Mouse (Mus musculus): ENCODE results near the gene Samd4b. TPM values are rescaled to one million over a fixed set of nuclear protein-coding genes. Genes with fewer than 3 reads are reported as not detected.

The Samd4b gene
- polyA plus RNA-seq, 1 experiment: 118 TPM

GRCm38 (mm10) chr7:28596436-28597276 is 1.3 kb downstream of the Samd4b start:
- no peak for TF ChIP-seq GATA1 (IDR thresholded peaks at IDR 0.05; ENCODE audit: low read length)

GRCm38 (mm10) chr7:28595751-28596435 is 2.1 kb downstream of the Samd4b start:
- TF ChIP-seq GATA1 (IDR thresholded peaks at IDR 0.05; ENCODE audit: low read length): no peak

GRCm38 (mm10) chr7:28593206-28594111 is 4.5 kb downstream of the Samd4b start:
- no peak for TF ChIP-seq GATA1 (IDR thresholded peaks at IDR 0.05; ENCODE audit: low read length)

GRCm38 (mm10) chr7:28591862-28592261 is 6.1 kb downstream of the Samd4b start:
- no peak for TF ChIP-seq GATA1 (IDR thresholded peaks at IDR 0.05; ENCODE audit: low read length)

GRCm38 (mm10) chr7:28587644-28588043 is 10.3 kb downstream of the Samd4b start:
- TF ChIP-seq GATA1 (IDR thresholded peaks at IDR 0.05; ENCODE audit: low read length): no peak

- TF ChIP-seq GATA1 (IDR thresholded peaks at IDR 0.05; ENCODE audit: low read length): no peak
Observed at GRCm38 (mm10) chr7:28586663-28587411, 11.1 kb downstream of the Samd4b start.

GRCm38 (mm10) chr7:28585001-28585400 is 12.9 kb downstream of the Samd4b start:
- no peak for TF ChIP-seq GATA1 (IDR thresholded peaks at IDR 0.05; ENCODE audit: low read length)

- TF ChIP-seq GATA1 (IDR thresholded peaks at IDR 0.05; ENCODE audit: low read length): no peak
Observed at GRCm38 (mm10) chr7:28584468-28584867, 13.5 kb downstream of the Samd4b start.

GRCm38 (mm10) chr7:28583570-28584344 is 14.2 kb downstream of the Samd4b start:
- TF ChIP-seq GATA1 (IDR thresholded peaks at IDR 0.05; ENCODE audit: low read length): no peak

GRCm38 (mm10) chr7:28582841-28583240 is 15.1 kb downstream of the Samd4b start:
- peak; percentile 88 for TF ChIP-seq GATA1 (IDR thresholded peaks at IDR 0.05; ENCODE audit: low read length)

- peak; percentile 40 for TF ChIP-seq GATA1 (IDR thresholded peaks at IDR 0.05; ENCODE audit: low read length)
Observed at GRCm38 (mm10) chr7:28581721-28582120, 16.2 kb downstream of the Samd4b start.

- TF ChIP-seq GATA1 (IDR thresholded peaks at IDR 0.05; ENCODE audit: low read length): no peak
Observed at GRCm38 (mm10) chr7:28579826-28580225, 18.1 kb downstream of the Samd4b start.

- no peak for TF ChIP-seq GATA1 (IDR thresholded peaks at IDR 0.05; ENCODE audit: low read length)
Observed at GRCm38 (mm10) chr7:28578543-28579053, 19.3 kb downstream of the Samd4b start.

All from G1E-ER4 (cell line).